Mouse (Mus musculus) gastrocnemius, adult 8-10 months (tissue): ENCODE data around the gene Foxp1. TPM values are rescaled to one million over a fixed set of nuclear protein-coding genes. Genes with fewer than 3 reads are reported as not detected.
A peak's percentile ranks its signal among the peaks of the same experiment; 100 is the strongest.

ENCODE experiments used
- DNase-seq, 2 experiments: peaks; one replicate each; pipeline ENCODE4 v3.0.0; 2022; ENCODE audit warnings: low spot score in 2 of 2
- total RNA-seq, 4 experiments: library from RNA; stranded (reverse); gene quantifications; 2 replicates each; pipeline ENCODE4 v1.2.4; 2022

The Foxp1 gene
- total RNA-seq, 4 experiments from 2014 or later: 10.0 to 15.5 (median 13.9) TPM

GRCm38 (mm10) chr6:99334255-99334654 is 188.3 kb downstream of the Foxp1 start:
- no peak for DNase-seq

DNA sequence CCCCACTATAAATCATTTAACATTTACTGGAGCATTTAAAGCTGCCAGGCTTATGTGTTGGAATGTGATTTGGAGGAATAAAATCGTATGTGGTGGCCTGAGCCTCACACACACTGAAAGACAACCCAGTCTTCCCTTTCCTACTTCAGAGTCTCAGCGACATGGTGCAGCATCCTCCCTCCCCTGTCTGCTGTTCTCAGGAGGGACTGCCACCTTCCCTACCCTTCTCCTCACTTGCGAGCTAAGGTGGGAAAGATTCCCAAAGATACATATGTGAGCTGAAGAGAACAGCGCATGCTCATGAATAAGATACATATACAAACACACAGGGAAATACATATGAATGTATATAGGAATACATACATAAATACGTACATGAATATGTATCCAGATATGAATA is 189.4 kb downstream of the Foxp1 start:
- DNase-seq: no peak

GRCm38 (mm10) chr6:99330169-99330568 is 192.4 kb downstream of the Foxp1 start:
- no peak for DNase-seq

GRCm38 (mm10) chr6:99328634-99329033 is 193.9 kb downstream of the Foxp1 start:
- no peak for DNase-seq

DNA sequence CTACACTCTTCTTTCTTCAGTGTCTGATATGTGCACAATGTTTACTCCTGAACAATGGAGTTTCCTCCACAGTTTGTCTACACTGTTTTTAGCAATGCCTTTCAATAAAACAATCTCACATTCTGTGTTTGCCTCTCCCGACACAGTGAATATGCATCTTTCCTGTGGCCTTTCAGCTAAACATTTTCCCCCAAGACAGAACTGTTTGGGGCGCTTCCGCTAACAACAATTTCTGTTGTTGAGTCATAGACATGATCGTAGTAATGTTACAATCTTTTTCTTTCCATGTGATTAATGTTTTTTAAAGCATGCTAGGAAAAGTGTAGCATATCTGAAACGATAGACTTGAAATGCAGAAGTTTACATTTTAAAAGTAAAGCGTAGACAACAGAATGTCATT is 194.4 kb downstream of the Foxp1 start:
- no peak for DNase-seq

GRCm38 (mm10) chr6:99327721-99328120 is 194.8 kb downstream of the Foxp1 start:
- DNase-seq: peak; percentile 33 to 56

DNA sequence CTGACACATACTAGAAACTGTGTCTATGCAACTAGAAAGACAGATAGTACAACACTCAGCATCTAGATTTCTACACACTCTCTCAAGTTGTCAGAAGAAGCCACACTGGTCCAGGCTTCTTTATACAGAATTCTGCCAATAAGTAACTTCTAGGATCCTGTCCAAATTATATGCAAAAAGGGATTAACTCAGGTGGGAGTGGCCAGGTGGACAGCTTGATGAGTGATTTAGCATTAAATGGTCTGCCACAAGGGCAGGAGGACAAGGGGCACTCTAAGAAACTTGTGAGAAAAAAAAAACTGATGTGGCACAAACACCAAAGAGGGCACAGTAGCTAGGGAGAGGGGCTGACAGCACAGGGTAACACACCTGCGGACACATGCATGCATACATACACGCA is 196.6 kb downstream of the Foxp1 start:
- no peak for DNase-seq

DNA sequence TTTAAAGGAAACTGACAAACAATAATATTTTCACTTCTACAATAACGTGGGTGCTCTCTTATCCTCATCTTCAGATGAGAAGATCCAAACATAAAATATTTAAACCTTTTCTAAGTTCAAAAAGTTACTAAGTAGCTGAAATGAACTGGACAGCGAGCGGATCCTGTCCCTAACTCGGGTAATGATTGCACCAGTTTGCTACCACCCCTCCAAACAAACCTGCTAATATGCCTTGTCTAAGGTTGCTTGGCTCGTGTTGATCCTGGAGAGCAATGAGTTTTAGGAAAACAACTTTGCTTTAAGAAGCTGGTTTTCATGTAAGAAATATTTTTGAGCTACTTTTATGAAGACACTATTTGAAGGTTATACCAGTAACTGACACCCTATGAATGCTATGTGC is 197.1 kb downstream of the Foxp1 start:
- DNase-seq: no peak

DNA sequence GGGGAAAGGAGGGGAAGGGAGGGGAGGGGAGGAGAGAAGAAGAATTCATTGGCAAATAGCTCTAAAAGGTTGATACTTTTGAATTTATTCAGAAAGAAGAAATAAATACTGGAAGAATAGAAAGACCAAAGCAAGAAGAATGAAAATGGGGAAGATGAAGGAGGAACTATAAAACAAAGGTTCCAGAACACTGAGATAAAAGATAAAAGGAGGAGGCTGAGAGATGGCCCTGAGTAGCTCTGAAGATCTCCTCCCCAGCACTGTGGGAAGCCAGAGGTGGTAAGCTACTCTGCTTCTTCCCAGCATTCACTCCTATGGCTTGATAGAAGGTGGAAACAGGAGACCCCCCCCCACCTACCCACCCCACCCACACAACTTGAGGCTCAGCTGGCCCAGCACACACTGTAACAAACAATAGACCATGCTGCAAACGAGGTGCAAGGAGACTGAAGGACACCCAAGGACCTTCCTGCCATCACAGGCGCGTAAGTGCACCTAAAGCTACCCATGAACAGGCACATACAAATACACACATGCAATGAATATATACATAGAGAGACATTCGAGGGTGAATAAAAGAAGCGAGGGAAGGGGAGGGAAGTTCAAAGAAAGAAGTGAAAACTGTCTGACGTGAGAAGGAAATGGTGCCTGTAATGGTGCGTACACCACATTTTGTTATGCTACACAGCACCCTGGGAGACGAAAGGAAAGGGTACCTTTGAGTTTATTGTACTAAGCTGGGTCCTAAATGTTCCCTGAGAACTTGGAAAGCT is 200.2 kb downstream of the Foxp1 start:
- no peak for DNase-seq

GRCm38 (mm10) chr6:99320444-99320843 is 202.1 kb downstream of the Foxp1 start:
- no peak for DNase-seq

GRCm38 (mm10) chr6:99319415-99320405 is 202.8 kb downstream of the Foxp1 start:
- DNase-seq: no peak

GRCm38 (mm10) chr6:99314746-99315145 is 207.8 kb downstream of the Foxp1 start:
- no peak for DNase-seq

- no peak for DNase-seq
These were observed 212.0 kb downstream of the Foxp1 start for GRCm38 (mm10) chr6:99310529-99310928.

DNA sequence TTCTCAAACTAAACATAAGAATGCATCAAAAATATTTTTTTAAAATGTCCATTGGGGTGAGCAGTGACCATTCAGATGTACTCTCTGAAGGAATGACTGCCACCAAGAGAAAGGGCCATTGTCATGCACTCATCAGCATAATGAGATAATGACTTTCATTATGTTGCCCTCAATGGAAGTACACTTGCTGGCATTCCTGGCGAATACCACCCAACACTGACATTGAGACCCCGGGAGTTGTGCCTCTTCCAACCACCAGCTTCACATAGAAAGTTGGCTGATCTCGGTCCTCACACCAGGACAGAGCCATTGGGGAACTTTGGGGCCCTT is 212.4 kb downstream of the Foxp1 start:
- no peak for DNase-seq

DNA sequence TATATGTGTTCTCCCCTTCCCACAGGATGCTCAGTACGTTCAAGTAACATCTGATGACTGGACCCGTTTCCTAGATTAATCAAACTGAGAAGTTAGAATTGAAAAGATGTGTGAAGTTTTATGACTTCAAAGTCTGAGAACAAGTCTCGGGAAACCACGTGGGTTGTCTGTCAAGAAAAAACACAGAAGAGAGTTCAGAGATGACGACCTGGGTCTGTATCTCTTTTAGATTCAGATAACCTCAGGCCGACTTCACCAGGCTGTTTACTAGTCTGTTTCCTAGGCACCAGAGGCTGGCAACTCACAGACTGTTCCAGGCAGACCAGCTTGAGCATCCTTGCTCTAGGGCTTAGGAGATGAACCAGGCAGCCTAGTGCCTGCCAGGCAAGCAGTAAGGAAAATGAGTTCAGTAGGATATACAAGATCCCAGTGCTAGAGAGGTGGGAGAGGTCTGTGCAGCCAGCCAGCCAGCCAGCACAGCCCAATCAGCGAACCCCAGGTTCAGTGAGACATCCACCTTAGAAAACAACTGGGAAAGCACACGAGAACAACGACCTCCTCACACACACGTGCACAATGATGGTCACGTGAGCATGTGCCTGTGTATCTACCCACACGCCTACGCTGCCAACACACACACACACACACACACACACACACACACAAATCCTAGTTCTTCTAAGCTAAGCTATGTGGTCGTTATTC is 212.9 kb downstream of the Foxp1 start:
- DNase-seq: no peak

DNA sequence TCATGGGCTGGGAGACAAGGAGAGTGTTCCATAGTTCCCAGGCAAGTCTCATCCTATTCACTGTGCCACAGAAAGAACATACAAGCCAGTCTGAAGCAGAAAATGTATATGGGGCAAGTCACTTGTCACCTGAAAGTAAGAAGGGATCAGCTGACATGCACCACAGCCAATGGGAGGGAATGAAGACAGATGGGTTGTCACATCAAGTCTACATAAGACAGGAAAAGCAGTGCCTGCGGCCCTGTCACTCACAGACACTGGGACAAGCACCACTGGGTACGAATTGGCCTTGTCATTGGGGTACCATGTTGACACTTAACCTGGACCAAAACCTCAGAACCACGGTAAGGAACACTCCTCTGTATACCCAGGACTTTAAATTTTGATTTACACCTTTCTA is 216.8 kb downstream of the Foxp1 start:
- no peak for DNase-seq

DNA sequence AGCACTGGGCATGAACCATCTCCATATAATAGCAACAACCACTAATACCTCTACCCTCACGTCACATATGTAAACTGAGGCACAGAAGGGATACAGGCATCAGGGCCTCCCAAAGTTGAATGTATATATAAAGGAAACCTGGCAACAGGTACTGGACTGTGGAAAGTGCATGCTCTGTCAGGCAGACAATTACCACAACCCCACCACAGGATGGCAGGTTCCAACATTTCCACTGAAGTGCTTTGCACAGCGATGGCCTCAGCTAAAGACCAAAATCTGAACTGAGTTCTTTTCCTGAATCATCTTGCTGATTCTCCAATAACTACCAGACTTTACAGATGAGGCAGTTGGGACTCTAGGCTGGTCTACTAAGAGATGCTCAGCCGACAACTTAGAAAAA is 217.3 kb downstream of the Foxp1 start:
- no peak for DNase-seq

GRCm38 (mm10) chr6:99302662-99303435 is 219.7 kb downstream of the Foxp1 start:
- no peak for DNase-seq

GRCm38 (mm10) chr6:99301923-99302322 is 220.6 kb downstream of the Foxp1 start:
- no peak for DNase-seq

DNA sequence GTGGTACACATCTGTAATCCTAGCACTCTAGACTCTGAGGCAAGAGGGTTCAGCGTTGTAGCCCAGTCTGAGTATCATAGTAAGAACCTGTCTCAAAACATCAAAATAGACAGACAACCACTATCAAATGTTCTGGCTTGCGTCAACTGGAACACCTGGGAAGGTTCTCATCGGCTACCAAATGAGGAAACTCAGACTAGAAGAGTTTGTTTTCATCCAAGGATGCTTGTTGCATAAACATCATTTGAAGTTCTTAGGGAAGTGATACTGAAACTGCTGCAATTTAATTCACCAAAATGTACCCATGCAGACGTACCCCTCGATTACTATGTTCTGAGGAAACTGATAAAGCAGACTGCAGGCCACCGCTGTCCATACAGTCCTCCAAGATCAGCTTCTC is 222.3 kb downstream of the Foxp1 start:
- DNase-seq: no peak

GRCm38 (mm10) chr6:99299196-99299595 is 223.3 kb downstream of the Foxp1 start:
- DNase-seq: no peak
